Mouse (Mus musculus) heart, embryonic 11.5 days (tissue): ENCODE measurements around the gene Cd68. TPM values are rescaled to one million over a fixed set of nuclear protein-coding genes. Genes with fewer than 3 reads are reported as not detected.
"Not testable (repeated sequence)": the region's sequence is repeated elsewhere in the genome, so short reads cannot be mapped to it uniquely, and the experiment has no call there.

ENCODE experiments used
- ATAC-seq: fragments of 200-750 bp; cut with Nextera tagmentation; replicated peaks from 2 replicates; pipeline ENCODE4 v1.8.0; 2017; ENCODE audit warnings: moderate library complexity; ENCODE audit not compliant: insufficient number of reproducible peaks, low FRiP score, low TSS enrichment
- H3K27ac ChIP-seq: fragments of 300-500 bp; sonication (generic); 2 replicates; pipeline ENCODE4 v1.5.1; 2014; ENCODE audit warnings: mild to moderate bottlenecking, low read depth, low read length
- H3K27me3 ChIP-seq: fragments of 300-500 bp; sonication (generic); 2 replicates; pipeline ENCODE4 v1.6.1; 2014; ENCODE audit warnings: mild to moderate bottlenecking, low read length, mixed read lengths; ENCODE audit not compliant: control insufficient read depth, insufficient read depth
- H3K36me3 ChIP-seq: fragments of 300-500 bp; sonication (generic); 2 replicates; pipeline ENCODE4 v1.6.1; 2014; ENCODE audit warnings: mild to moderate bottlenecking, low read length, moderate library complexity, mixed read lengths; ENCODE audit not compliant: control insufficient read depth, insufficient read depth
- H3K4me1 ChIP-seq: fragments of 300-500 bp; sonication (generic); 2 replicates; pipeline ENCODE4 v1.6.1; 2014; ENCODE audit warnings: low read length; ENCODE audit not compliant: control insufficient read depth, insufficient read depth
- H3K4me2 ChIP-seq: fragments of 300-500 bp; sonication (generic); 2 replicates; pipeline ENCODE4 v1.6.1; 2014; ENCODE audit warnings: mild to moderate bottlenecking, moderate library complexity
- H3K4me3 ChIP-seq: fragments of 300-500 bp; sonication (generic); 2 replicates; pipeline ENCODE4 v1.5.1; 2014; ENCODE audit warnings: low read depth, low read length
- H3K9ac ChIP-seq: fragments of 300-500 bp; sonication (generic); 2 replicates; pipeline ENCODE4 v1.6.1; 2014; ENCODE audit warnings: mild to moderate bottlenecking, low read depth, low read length, moderate library complexity
- H3K9me3 ChIP-seq: fragments of 300-500 bp; sonication (generic); replicated peaks from 2 replicates; pipeline ENCODE4 v1.6.1; 2016; ENCODE audit warnings: low read length; ENCODE audit not compliant: control insufficient read depth
- WGBS: fragments of 180-500 bp; shearing (Covaris S2); extraction: QIAGEN DNeasy Blood & Tissue Kit; methylation state at CpG from one replicate; pipeline ENCODE4 v1.1.7; 2014; ENCODE audit not compliant: insufficient replicate concordance; 5-methylcytosine and 5-hydroxymethylcytosine counted together
- polyA plus RNA-seq: library from polyadenylated mRNA; unstranded; fragments of >200 nt; fragmentation: Nextera tagmentation; extraction: Ambion mirVana; gene quantifications from 2 replicates; pipeline ENCODE4 v1.2.1, GENCODE M21; 2014

Cd68 gene
- polyA plus RNA-seq, 1 experiment from 2014 or later, result 4.7 TPM

GRCm38 (mm10) chr11:69708614-69709265 lies 42.8 kb upstream of the Cd68 start:
- Histone ChIP-seq H3K4me1 (0 out of 2 replicates have a peak, but pooled peaks cover 3% of the 10 kb centered on the region), H3K36me3 (no peaks in the 10 kb centered on the region), H3K27ac (no peak overlapping the region), H3K4me2 (no peak overlapping the region), H3K27me3 (no peaks in the 10 kb centered on the region), H3K9ac (no peak overlapping the region), H3K9me3 (no peaks in the 10 kb centered on the region), H3K4me3 (no peak overlapping the region)
- 76% methylated on average over 3 of the region's 3 CpGs for WGBS
- no peak for ATAC-seq

GRCm38 (mm10) chr11:69707873-69708381 lies 42.0 kb upstream of the Cd68 start:
- Histone ChIP-seq H3K4me3 (no peak overlapping the region), H3K9me3 (no peaks in the 10 kb centered on the region), H3K36me3 (no peaks in the 10 kb centered on the region), H3K9ac (no peak overlapping the region), H3K4me1 (0 out of 2 replicates have a peak, but pooled peaks cover 3% of the 10 kb centered on the region), H3K27ac (no peak overlapping the region), H3K27me3 (no peaks in the 10 kb centered on the region), H3K4me2 (no peak overlapping the region)
- WGBS, result 87% methylated on average over 4 of the region's 4 CpGs
- no peak for ATAC-seq

DNA sequence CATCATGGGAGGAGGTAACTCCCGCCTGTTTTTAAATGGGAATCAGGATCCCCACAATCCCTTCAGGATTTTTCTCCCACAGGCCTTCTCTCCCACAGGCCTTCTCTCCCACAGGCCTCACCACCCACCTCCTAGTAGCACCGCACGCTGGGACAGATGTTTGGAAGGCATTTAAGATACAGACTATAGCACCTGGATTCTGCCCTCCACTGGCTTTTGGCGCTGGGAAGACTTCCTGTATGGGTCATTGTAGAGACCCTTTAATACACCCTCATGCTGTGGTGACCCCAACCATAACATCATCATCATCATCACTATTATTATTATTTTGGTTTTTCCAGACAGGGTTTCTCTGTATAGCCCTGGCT lies 41.5 kb upstream of the Cd68 start:
- Histone ChIP-seq H3K9me3 (no peaks in the 10 kb centered on the region), H3K4me3 (no peak overlapping the region), H3K4me1 (0 out of 2 replicates have a peak, but pooled peaks cover 3% of the 10 kb centered on the region), H3K36me3 (no peaks in the 10 kb centered on the region), H3K27ac (no peak overlapping the region), H3K4me2 (no peak overlapping the region), H3K27me3 (no peaks in the 10 kb centered on the region), H3K9ac (no peak overlapping the region)
- 78% methylated on average over 4 of the region's 4 CpGs for WGBS
- ATAC-seq, result no peak

- H3K36me3 ChIP-seq, result no peaks in the 10 kb centered on the region
- no peak overlapping the region for H3K27ac ChIP-seq
- no peaks in the 10 kb centered on the region for H3K9me3 ChIP-seq
- no peaks in the 10 kb centered on the region for H3K27me3 ChIP-seq
- ATAC-seq, result no peak
- no peak overlapping the region for H3K4me3 ChIP-seq
- no peak overlapping the region for H3K9ac ChIP-seq
- H3K4me1 ChIP-seq, result 0 out of 2 replicates have a peak, but pooled peaks cover 3% of the 10 kb centered on the region
- WGBS, result 50% methylated on average over 6 of the region's 6 CpGs
- no peak overlapping the region for H3K4me2 ChIP-seq
Observed at GRCm38 (mm10) chr11:69706775-69707479, 41.0 kb upstream of the Cd68 start.

DNA sequence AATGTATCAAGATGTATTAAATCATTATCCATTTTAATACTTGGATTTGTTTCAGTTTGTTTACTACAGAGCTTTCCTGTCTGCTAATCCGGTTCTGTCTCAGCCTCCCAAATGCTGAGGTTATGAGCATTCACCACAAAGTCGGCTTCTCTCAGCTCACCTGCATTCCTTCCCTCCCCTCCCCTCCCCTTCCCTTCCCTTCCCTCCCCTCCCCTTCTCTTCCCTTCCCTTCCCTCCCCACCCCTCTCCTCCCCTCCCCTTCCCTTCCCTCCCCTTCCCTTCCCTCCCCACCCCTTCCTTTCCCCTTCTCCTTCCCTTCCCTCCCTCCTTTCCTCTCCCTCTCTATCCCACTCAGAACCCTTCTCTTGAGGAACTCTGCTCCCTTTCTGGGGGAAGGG lies 38.7 kb upstream of the Cd68 start:
- no peak overlapping the region for H3K4me2 ChIP-seq
- ATAC-seq, result no peak
- no peaks in the 10 kb centered on the region for H3K27me3 ChIP-seq
- no peak overlapping the region for H3K27ac ChIP-seq
- WGBS, result 35% methylated on average over 2 of the region's 2 CpGs
- no peaks in the 10 kb centered on the region for H3K36me3 ChIP-seq
- no peaks in the 10 kb centered on the region for H3K9me3 ChIP-seq
- H3K4me1 ChIP-seq, result peaks cover 8% of the 10 kb centered on the region
- H3K9ac ChIP-seq, result no peak overlapping the region
- no peak overlapping the region for H3K4me3 ChIP-seq

DNA sequence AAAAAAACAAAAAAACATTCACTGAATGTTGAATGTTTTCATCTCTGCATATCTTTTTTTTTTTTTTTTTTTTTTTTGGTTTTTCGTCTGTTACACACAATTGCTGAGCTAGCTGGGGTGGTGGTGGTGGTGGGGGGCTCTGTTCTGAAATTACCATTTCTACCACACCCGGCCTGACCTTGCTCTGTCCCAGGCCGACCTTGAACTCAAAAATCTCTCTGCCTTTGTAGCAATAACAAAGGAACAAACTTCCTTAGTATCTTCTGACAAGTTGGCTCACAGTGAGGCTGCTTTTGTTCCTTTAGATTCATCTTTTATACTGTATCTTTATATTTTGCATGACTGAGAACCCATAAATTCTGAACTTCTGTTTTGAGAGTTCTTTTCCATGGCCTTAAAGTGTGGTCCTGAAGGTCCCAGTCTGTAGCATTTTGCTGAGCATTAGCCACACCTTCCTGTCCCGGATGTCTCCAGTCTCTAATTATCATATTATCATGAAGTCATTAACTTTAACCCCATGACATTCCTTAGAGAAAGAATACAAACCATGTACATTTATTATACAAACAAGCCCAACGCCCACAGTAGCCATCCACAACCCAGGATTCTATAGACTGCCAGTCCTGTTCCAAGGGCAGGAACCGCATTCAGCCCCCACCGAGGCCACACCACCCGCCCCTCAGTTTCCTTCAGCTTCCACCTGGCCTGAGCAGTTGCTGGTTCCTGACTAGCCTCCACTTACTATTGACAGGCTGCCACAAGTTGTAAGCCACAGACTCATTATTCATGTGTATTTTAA lies 38.1 kb upstream of the Cd68 start:
- no peak for ATAC-seq
- H3K4me1 ChIP-seq, result peaks cover 8% of the 10 kb centered on the region
- H3K9ac ChIP-seq, result no peak overlapping the region
- no peaks in the 10 kb centered on the region for H3K27me3 ChIP-seq
- H3K27ac ChIP-seq, result no peak overlapping the region
- no peaks in the 10 kb centered on the region for H3K9me3 ChIP-seq
- 65% methylated on average over 8 of the region's 8 CpGs for WGBS
- H3K4me3 ChIP-seq, result no peak overlapping the region
- no peak overlapping the region for H3K4me2 ChIP-seq
- no peaks in the 10 kb centered on the region for H3K36me3 ChIP-seq

DNA sequence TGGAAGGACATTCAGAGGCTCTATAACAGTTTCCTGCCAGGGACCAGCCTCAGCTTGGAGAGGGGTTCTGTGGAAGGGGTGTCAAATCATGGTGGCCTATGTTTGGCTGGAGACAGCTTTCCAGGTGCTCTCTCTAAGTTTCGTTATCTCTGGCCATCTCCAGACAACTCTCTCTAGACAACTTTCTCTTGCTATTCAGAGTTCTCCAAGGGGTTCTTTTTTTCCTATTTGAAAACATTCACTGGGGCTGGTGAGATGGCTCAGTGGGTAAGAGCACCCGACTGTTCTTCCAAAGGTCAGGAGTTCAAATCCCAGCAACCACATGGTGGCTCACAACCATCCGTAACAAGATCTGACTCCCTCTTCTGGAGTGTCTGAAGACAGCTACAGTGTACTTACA lies 37.4 kb upstream of the Cd68 start:
- 87% methylated on average over 2 of the region's 3 CpGs for WGBS
- H3K36me3 ChIP-seq, H3K4me1 ChIP-seq, H3K4me3 ChIP-seq, ATAC-seq, H3K9me3 ChIP-seq, H3K4me2 ChIP-seq, H3K27me3 ChIP-seq, H3K9ac ChIP-seq, H3K27ac ChIP-seq: not testable (repeated sequence)

GRCm38 (mm10) chr11:69702886-69703285 lies 36.9 kb upstream of the Cd68 start:
- not testable (repeated sequence) for H3K27ac ChIP-seq, H3K27me3 ChIP-seq, H3K4me3 ChIP-seq, H3K4me2 ChIP-seq, H3K9me3 ChIP-seq, H3K36me3 ChIP-seq, H3K9ac ChIP-seq, ATAC-seq, H3K4me1 ChIP-seq
- WGBS, result 92% methylated on average over 10 of the region's 10 CpGs
